Mouse (Mus musculus) erythroblast, embryonic 14.5 days (primary cell): ENCODE measurements at regions not wholly inside any gene's neighbourhood (a gene's known extent, or its start where the extent isn't known, plus 50 kb on each side); places are given as distances from the start of the nearest gene placed in this dataset.
"Not testable (repeated sequence)": the region's sequence is repeated elsewhere in the genome, so short reads cannot be mapped to it uniquely, and the experiment has no call there.

ENCODE experiments used
- H3K27me3 ChIP-seq: 2 replicates; pipeline ENCODE4 v1.6.1; 2012; ENCODE audit warnings: inconsistent platforms; ENCODE audit not compliant: control insufficient read depth
- H3K36me3 ChIP-seq: 2 replicates; pipeline ENCODE4 v1.6.1; 2012; ENCODE audit warnings: mild to moderate bottlenecking, inconsistent platforms; ENCODE audit not compliant: control insufficient read depth
- H3K4me1 ChIP-seq: 2 replicates; pipeline ENCODE4 v1.6.1; 2012; ENCODE audit warnings: inconsistent platforms; ENCODE audit not compliant: control insufficient read depth
- H3K4me3 ChIP-seq: replicated peaks from 2 replicates; pipeline ENCODE3; 2012; ENCODE audit warnings: moderate library complexity, mild to moderate bottlenecking, inconsistent platforms
- H3K9me3 ChIP-seq: 2 replicates; pipeline ENCODE4 v1.6.1; 2012; ENCODE audit warnings: low read length, inconsistent platforms, mixed read lengths; ENCODE audit not compliant: control insufficient read depth
- GATA1 ChIP-seq: IDR thresholded peaks from 2 replicates; pipeline ENCODE4 v1.6.1; 2012; ENCODE audit warnings: low read length, inconsistent platforms, mixed read lengths
- TAL1 ChIP-seq: IDR thresholded peaks from 3 replicates; pipeline ENCODE4 v1.6.1; 2012; ENCODE audit warnings: low read length, inconsistent platforms, mixed read lengths

DNA sequence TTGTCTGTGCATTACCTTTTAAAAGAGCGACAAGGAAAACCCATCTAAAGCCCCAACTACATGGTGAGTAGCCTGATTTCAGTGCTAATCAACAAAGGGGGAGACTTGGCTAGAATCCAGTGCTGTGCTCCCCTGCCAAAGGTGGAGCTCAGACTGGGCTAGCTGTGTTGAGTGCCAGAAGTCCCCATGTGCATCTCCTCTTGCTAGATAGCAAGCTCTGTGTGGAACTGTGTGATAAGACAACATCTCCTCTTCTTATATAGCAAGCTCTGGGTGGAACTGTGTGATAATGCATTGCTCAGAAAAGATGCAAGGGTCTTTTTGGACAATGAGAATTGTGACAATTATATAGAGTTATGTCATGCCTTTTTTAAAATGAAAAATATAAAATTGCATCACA lies 741.4 kb downstream of the Adam6a start:
- Histone ChIP-seq H3K4me1 (peaks cover 4% of the 10 kb centered on the region), H3K9me3 (peaks cover 2% of the 10 kb centered on the region; the same call in 1 of the 2 replicates), H3K36me3 (no peaks in the 10 kb centered on the region), H3K27me3 (no peaks in the 10 kb centered on the region), H3K4me3 (no peak overlapping the region)
- no peak for TF ChIP-seq TAL1
- no peak for TF ChIP-seq GATA1

GRCm38 (mm10) chr12:114287041-114287440 lies 743.3 kb downstream of the Adam6a start:
- Histone ChIP-seq H3K4me1 (peaks cover 4% of the 10 kb centered on the region), H3K9me3 (peaks cover 2% of the 10 kb centered on the region; the same call in 1 of the 2 replicates), H3K4me3 (no peak overlapping the region), H3K27me3 (no peaks in the 10 kb centered on the region), H3K36me3 (no peaks in the 10 kb centered on the region)
- TF ChIP-seq GATA1: no peak
- TF ChIP-seq TAL1: no peak

- H3K9me3 ChIP-seq: peaks cover 10% of the 10 kb centered on the region
- H3K4me3 ChIP-seq: no peak overlapping the region
- TF ChIP-seq GATA1 (no peak), TAL1 (no peak)
- no peaks in the 10 kb centered on the region for H3K36me3 ChIP-seq
- H3K4me1 ChIP-seq: no peaks in the 10 kb centered on the region
- H3K27me3 ChIP-seq: no peaks in the 10 kb centered on the region
Measured at GRCm38 (mm10) chr12:114291083-114291482, 747.4 kb downstream of the Adam6a start.

- H3K4me1 ChIP-seq: no peaks in the 10 kb centered on the region
- TF ChIP-seq TAL1 (no peak), GATA1 (no peak)
- H3K27me3 ChIP-seq: no peaks in the 10 kb centered on the region
- no peaks in the 10 kb centered on the region for H3K36me3 ChIP-seq
- no peak overlapping the region for H3K4me3 ChIP-seq
- peaks cover 2% of the 10 kb centered on the region for H3K9me3 ChIP-seq
Measured at GRCm38 (mm10) chr12:114299771-114300170, 756.1 kb downstream of the Adam6a start.

GRCm38 (mm10) chr12:114301728-114302127 lies 758.0 kb downstream of the Adam6a start:
- TF ChIP-seq GATA1 (no peak), TAL1 (no peak)
- H3K36me3 ChIP-seq: no peaks in the 10 kb centered on the region
- H3K27me3 ChIP-seq: no peaks in the 10 kb centered on the region
- no peaks in the 10 kb centered on the region for H3K4me1 ChIP-seq
- H3K4me3 ChIP-seq: no peak overlapping the region
- H3K9me3 ChIP-seq: peaks cover 2% of the 10 kb centered on the region

DNA sequence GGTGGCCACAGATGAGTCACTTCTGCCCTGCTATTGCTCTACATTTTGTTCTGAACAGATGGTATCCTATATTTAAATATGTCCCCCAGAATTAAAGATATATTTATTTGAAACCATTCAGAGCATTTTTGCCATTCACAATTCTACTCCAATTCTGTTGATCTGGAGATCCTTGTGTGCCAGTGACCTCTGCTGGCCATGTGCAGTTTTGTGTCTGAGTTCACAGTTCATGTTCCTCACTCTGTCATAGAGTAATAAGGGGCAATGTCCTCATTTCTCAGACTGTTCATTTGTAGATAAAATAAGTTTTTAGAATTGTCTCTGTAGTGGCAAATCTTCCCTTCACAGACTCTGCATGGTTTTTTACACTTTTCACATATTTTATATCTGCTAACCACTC lies 788.8 kb downstream of the Adam6a start:
- Histone ChIP-seq H3K36me3 (no peaks in the 10 kb centered on the region), H3K27me3 (no peaks in the 10 kb centered on the region), H3K4me1 (no peaks in the 10 kb centered on the region), H3K9me3 (no peaks in the 10 kb centered on the region), H3K4me3 (no peak overlapping the region)
- TF ChIP-seq GATA1 (no peak), TAL1 (no peak)

GRCm38 (mm10) chr12:114366276-114366675 lies 822.6 kb downstream of the Adam6a start:
- H3K9me3 ChIP-seq: peaks cover 5% of the 10 kb centered on the region; the same call in 1 of the 2 replicates
- H3K4me1 ChIP-seq: no peaks in the 10 kb centered on the region
- no peaks in the 10 kb centered on the region for H3K27me3 ChIP-seq
- TF ChIP-seq TAL1 (no peak), GATA1 (no peak)
- H3K4me3 ChIP-seq: no peak overlapping the region
- H3K36me3 ChIP-seq: no peaks in the 10 kb centered on the region

- not testable (repeated sequence) for H3K36me3 ChIP-seq, H3K9me3 ChIP-seq, H3K27me3 ChIP-seq, H3K4me1 ChIP-seq
- H3K4me3 ChIP-seq: peak overlapping the region; percentile 34
Measured at GRCm38 (mm10) chr12:114378696-114379350, 835.1 kb downstream of the Adam6a start.

GRCm38 (mm10) chr12:114391447-114391846 lies 847.7 kb downstream of the Adam6a start:
- no peaks in the 10 kb centered on the region for H3K9me3 ChIP-seq
- no peak for TF ChIP-seq TAL1
- no peak for TF ChIP-seq GATA1

DNA sequence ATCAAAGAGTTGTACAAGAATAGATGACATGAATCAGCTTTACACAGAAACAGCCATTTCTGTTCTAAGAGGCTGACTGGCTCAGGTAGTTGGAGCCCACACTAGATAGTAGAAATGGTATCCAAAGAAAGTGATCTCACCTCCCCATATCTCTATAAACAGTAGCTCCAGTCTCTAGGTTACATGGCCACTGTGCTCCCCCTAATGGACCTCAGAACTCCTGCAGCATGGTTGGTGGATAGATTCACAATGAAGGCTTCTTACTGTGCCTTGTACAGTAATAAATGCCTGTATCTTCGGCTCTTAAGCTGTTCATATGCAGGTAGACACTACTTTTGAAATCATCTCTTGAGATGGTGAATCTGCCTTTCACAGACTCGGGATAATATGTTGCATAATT lies 862.5 kb downstream of the Adam6a start:
- Histone ChIP-seq H3K4me1 (no peaks in the 10 kb centered on the region), H3K27me3 (no peaks in the 10 kb centered on the region), H3K4me3 (no peak overlapping the region), H3K36me3 (no peaks in the 10 kb centered on the region), H3K9me3 (no peaks in the 10 kb centered on the region)
- no peak for TF ChIP-seq GATA1
- no peak for TF ChIP-seq TAL1

More at GRCm38 (mm10) chr12:114391447-114391846, 847.7 kb downstream of the Adam6a start:
- Histone ChIP-seq H3K4me3 (no peak overlapping the region), H3K4me1 (no peaks in the 10 kb centered on the region), H3K27me3 (no peaks in the 10 kb centered on the region), H3K36me3 (no peaks in the 10 kb centered on the region)
